Comparison of ENCODE assay signal across 9 mouse cellular contexts in genomic region chr5:150289611-150290010, GRCm38 (mm10).
A peak's percentile ranks its signal among the peaks of the same experiment; 100 is the strongest.
DNase-seq lines count a peak whose midpoint lies in the region; TF ChIP-seq lines count a peak whose summit lies in the region.
"Had no signal": no experiment of that assay in that cellular context is flagged by ENCODE, and none has a peak within 500 bp of the region (broad histone marks: within the 10 kb centered on the region; RNA-seq: fewer than 3 reads in every experiment).

No protein-coding gene starts in this region.

- peak; percentile 13 for DNase-seq in embryo, embryonic 11 days
- DNase-seq in embryo, embryonic 9.5 days (ENCODE audit: extremely low spot score), result no peak
- peak; percentile 25 for DNase-seq in left cerebral cortex, postnatal 4 days
- DNase-seq in left cerebral cortex, adult 11 months (ENCODE audit: low spot score), result no peak
- DNase-seq in layer of hippocampus, postnatal 25 days (ENCODE audit: extremely low spot score in 1 of 2, low spot score in 1 of 2), result peak; percentile 40 to 54
- DNase-seq in thymus, postnatal 14 days, result peak; percentile 16
- no peak for DNase-seq in gastrocnemius, postnatal 36 days

- no peak overlapping the region for H3K27ac ChIP-seq in bone marrow macrophage, adult 2 months (ENCODE audit: insufficient read depth, low read depth, low read length)
- H3K27ac ChIP-seq: macrophage had no signal

- no peaks in the 10 kb centered on the region for H3K4me1 ChIP-seq in bone marrow macrophage, adult 2 months (ENCODE audit: control insufficient read depth, insufficient read depth, low read length)

- intact Hi-C loops in left cerebral cortex, postnatal 4 days (cut with DNase I), result no loop called here
- intact Hi-C loops in gastrocnemius, postnatal 36 days (cut with DNase I), result loop anchor here (5.0 kb wide), 1 partner anchor 32 kb away; no protein-coding TSS in a partner anchor

- no peak overlapping the region for H3K4me3 ChIP-seq in bone marrow macrophage, adult 2 months (ENCODE audit: insufficient read depth, low read length)

- TF ChIP-seq CTCF in bone marrow macrophage, adult 2 months (IDR thresholded peaks at IDR 0.05; ENCODE audit: low read depth, low read length), result 0 out of 2 replicates have a peak, but pooled peaks have one; percentile 26

- TF ChIP-seq POLR2A in bone marrow macrophage, adult 2 months (IDR thresholded peaks at IDR 0.05; ENCODE audit: borderline replicate concordance, low read depth, low read length), result no peak

Comparison
In these comparisons a context has a peak if more than half of its experiments do, and no peak if none do; other contexts are left out.
1. DNase-seq: peak in embryo, embryonic 11 days (single experiment), left cerebral cortex, postnatal 4 days (single experiment), layer of hippocampus, postnatal 25 days (2 of 2) and thymus, postnatal 14 days (single experiment); none in embryo, embryonic 9.5 days (single experiment), left cerebral cortex, adult 11 months (single experiment) and gastrocnemius, postnatal 36 days (0 of 2).